ENCODE assay signal across 8 mouse cellular contexts in the genomic region with DNA sequence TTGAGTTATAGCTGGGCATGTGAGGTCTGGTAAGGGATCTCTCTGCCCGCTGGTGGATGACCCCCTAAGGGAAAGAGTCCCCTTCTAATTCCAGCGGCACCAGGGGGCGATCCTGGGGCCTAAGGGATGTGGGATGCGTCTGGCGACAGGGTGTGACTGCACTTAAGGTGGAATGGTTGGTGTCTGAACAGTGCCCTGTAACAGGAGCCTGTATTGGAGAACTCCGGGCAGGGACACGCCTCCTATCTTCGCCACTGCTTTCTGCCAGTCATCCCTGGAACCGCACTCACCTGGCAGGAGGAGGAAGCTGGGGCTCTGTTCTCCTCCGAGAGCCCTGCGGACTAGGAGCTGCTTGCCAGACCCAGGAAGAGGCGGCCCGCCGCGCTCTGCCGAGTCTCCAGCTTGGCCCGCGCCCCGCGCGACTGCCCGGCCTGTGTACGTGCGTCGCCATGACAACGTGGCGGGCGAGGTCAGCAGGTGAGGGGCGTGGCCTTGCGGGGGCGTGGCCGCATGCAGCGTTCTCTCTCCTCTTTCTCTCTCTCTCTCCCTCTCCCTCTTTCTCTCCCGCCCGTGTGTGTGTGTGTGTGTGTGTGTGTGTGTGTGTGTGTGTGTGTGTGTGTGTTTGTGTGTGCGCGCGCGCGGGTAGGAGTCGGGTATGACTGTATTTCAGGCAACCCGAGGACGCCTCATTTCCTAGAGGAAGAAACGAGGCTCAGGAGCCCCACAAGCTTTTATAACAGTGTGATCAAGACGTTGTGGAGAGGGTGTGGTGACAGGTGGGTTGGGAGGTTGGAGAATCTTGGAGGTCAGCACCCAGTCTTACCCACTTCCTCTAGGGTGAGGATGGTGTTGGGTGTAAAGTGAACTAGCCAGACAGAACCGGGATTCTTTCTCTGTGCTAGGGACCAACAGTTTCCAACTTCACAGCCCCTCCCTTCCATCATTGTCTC. TPM values are rescaled to one million over a fixed set of nuclear protein-coding genes. Genes with fewer than 3 reads are reported as not detected.
A peak's percentile ranks its signal among the peaks of the same experiment; 100 is the strongest.
DNase-seq lines count a peak whose midpoint lies in the region; ATAC-seq lines count a peak whose summit lies in the region.

A gene (minus strand): TSS at position 424 of the 950 bp plus-strand sequence.

- peak within 1 kb of the TSS; percentile 58 for H3K9ac ChIP-seq in hindbrain, embryonic 12.5 days

- H3K9me3 ChIP-seq in hindbrain, embryonic 12.5 days (replicated peaks): no peaks in the 10 kb centered on the region

- peak within 1 kb of the TSS; percentile 39 for H3K4me3 ChIP-seq in hindbrain, embryonic 12.5 days

- H3K4me1 ChIP-seq in hindbrain, embryonic 12.5 days: peaks cover 24% of the 10 kb centered on the region

- peak; percentile 85 for ATAC-seq in hindbrain, embryonic 12.5 days (ENCODE audit: low FRiP score)

- H3K27me3 ChIP-seq in hindbrain, embryonic 12.5 days: peaks cover 29% of the 10 kb centered on the region

- peak within 1 kb of the TSS; percentile 84 for H3K4me2 ChIP-seq in hindbrain, embryonic 12.5 days (replicated peaks)

- under 1% methylated on average over 37 of the region's 46 CpGs for WGBS in hindbrain, embryonic 12.5 days

- no peak within 1 kb of the TSS for H3K27ac ChIP-seq in hindbrain, embryonic 12.5 days

- peak; percentile 87 for DNase-seq in R1 (ENCODE audit: low read depth, low spot score)
- peak; percentile 81 to 83 for DNase-seq in cerebellum, postnatal 14 days
- peak; percentile 26 for DNase-seq in gastrocnemius, adult 18-20 months (ENCODE audit: low spot score)
- DNase-seq in layer of hippocampus, postnatal 36 days: peak; percentile 21 to 22
- DNase-seq in lung, postnatal 36 days: peak; percentile 85
- DNase-seq in retina, embryonic 14.5 days (ENCODE audit: low spot score): peak; percentile 84
- peak; percentile 57 for DNase-seq in thymus, postnatal 25 days

- no peaks in the 10 kb centered on the region for H3K36me3 ChIP-seq in hindbrain, embryonic 12.5 days

RNA-seq across cellular contexts. Expression of the gene that starts here (rescaled TPM):
- total RNA-seq in gastrocnemius, adult 18-20 months (2021): not detected
- polyA plus RNA-seq in hindbrain, embryonic 12.5 days (2016; fragmentation: Nextera tagmentation; extraction: Ambion mirVana): 5.2 and 6.2 TPM in 2 replicates
- 1 to 10 TPM; 8.6 to 9.7 TPM for total RNA-seq in layer of hippocampus, postnatal 36 days (2021)

Comparison
In these comparisons a context has a peak if more than half of its experiments do, and no peak if none do; other contexts are left out.
1. RNA of the gene that starts here (total RNA-seq): 8.6 to 9.7 TPM in layer of hippocampus, postnatal 36 days; not detected in gastrocnemius, adult 18-20 months; every median in the first group is over 4 times any median in the second.
2. Peak in DNase-seq in gastrocnemius, adult 18-20 months; RNA of the gene not detected or under 1 TPM.
3. DNase-seq: peak in every context shown above with its lines; median percentile 87 in R1; 85 in lung, postnatal 36 days; 84 in retina, embryonic 14.5 days; 82 in cerebellum, postnatal 14 days; 57 in thymus, postnatal 25 days; 26 in gastrocnemius, adult 18-20 months; 22 in layer of hippocampus, postnatal 36 days.